Mouse (Mus musculus) frontal cortex, adult (tissue): Measurements from ENCODE around the gene 0610030E20Rik.

ENCODE experiments used
- ATAC-seq: cut with Nextera tagmentation; 2 replicates; pipeline ENCODE4 v1.9.2; 2017; ENCODE audit warnings: mild to moderate bottlenecking, moderate library complexity, mixed read lengths; ENCODE audit not compliant: low TSS enrichment

The 0610030E20Rik gene

GRCm38 (mm10) chr6:72390795-72391521 is 43.8 kb downstream of the 0610030E20Rik start:
- ATAC-seq = no peak

GRCm38 (mm10) chr6:72392341-72392740 is 45.2 kb downstream of the 0610030E20Rik start:
- no peak for ATAC-seq

- no peak for ATAC-seq
Measured at GRCm38 (mm10) chr6:72396837-72397251, 49.7 kb downstream of the 0610030E20Rik start.

GRCm38 (mm10) chr6:72399967-72400366 is 52.9 kb downstream of the 0610030E20Rik start:
- no peak for ATAC-seq

GRCm38 (mm10) chr6:72401875-72402274 is 54.8 kb downstream of the 0610030E20Rik start:
- ATAC-seq = peak; percentile 64
